Mouse (Mus musculus) embryonic facial prominence, embryonic 11.5 days (tissue): ENCODE data around the gene Npas3. TPM values are rescaled to one million over a fixed set of nuclear protein-coding genes. Genes with fewer than 3 reads are reported as not detected.

ENCODE experiments used
- ATAC-seq: fragments of 200-750 bp; cut with Nextera tagmentation; replicated peaks from 2 replicates; pipeline ENCODE4 v1.8.0; 2017; ENCODE audit warnings: low read depth; ENCODE audit not compliant: insufficient number of reproducible peaks, low FRiP score, low TSS enrichment
- DNase-seq: peaks from one replicate; pipeline ENCODE4 v3.0.0-alpha.2; 2015; ENCODE audit warnings: low spot score
- H3K27ac ChIP-seq: fragments of 300-500 bp; sonication (generic); replicated peaks from 2 replicates; pipeline ENCODE4 v1.5.1; 2014; ENCODE audit warnings: mild to moderate bottlenecking, low read depth, low read length, control low read depth
- H3K27me3 ChIP-seq: fragments of 300-500 bp; sonication (generic); 2 replicates; pipeline ENCODE4 v1.6.1; 2014; ENCODE audit warnings: mild to moderate bottlenecking, low read length, moderate library complexity, mixed read lengths; ENCODE audit not compliant: control insufficient read depth, insufficient read depth
- H3K36me3 ChIP-seq: fragments of 300-500 bp; sonication (generic); replicated peaks from 2 replicates; pipeline ENCODE4 v1.6.1; 2014; ENCODE audit warnings: low read depth, mild to moderate bottlenecking, low read length, moderate library complexity, mixed read lengths; ENCODE audit not compliant: control insufficient read depth, insufficient read depth
- H3K4me1 ChIP-seq: fragments of 300-500 bp; sonication (generic); 2 replicates; pipeline ENCODE4 v1.6.1; 2014; ENCODE audit warnings: low read length, mixed read lengths; ENCODE audit not compliant: control insufficient read depth, insufficient read depth
- H3K4me2 ChIP-seq: fragments of 300-500 bp; sonication (generic); 2 replicates; pipeline ENCODE4 v1.6.1; 2014; ENCODE audit warnings: low read depth, mild to moderate bottlenecking, control low read depth, low read length, moderate library complexity
- H3K4me3 ChIP-seq: fragments of 300-500 bp; sonication (generic); 2 replicates; pipeline ENCODE4 v1.5.1; 2014; ENCODE audit warnings: low read depth, low read length, control low read depth
- H3K9ac ChIP-seq: fragments of 300-500 bp; sonication (generic); replicated peaks from 2 replicates; pipeline ENCODE4 v1.6.1; 2014; ENCODE audit warnings: mild to moderate bottlenecking, control low read depth, low read length
- H3K9me3 ChIP-seq: fragments of 300-500 bp; sonication (generic); replicated peaks from 2 replicates; pipeline ENCODE4 v1.6.1; 2016; ENCODE audit warnings: mild to moderate bottlenecking, low read length, inconsistent platforms, mixed read lengths; ENCODE audit not compliant: control insufficient read depth
- WGBS: fragments of 180-500 bp; shearing (Covaris S2); extraction: QIAGEN DNeasy Blood & Tissue Kit; methylation state at CpG from one replicate; pipeline ENCODE4 v1.1.7; 2014; 5-methylcytosine and 5-hydroxymethylcytosine counted together
- polyA plus RNA-seq: library from polyadenylated mRNA; unstranded; fragments of >200 nt; fragmentation: Nextera tagmentation; extraction: Ambion mirVana; gene quantifications from 2 replicates; pipeline ENCODE4 v1.2.1, GENCODE M21; 2014

The Npas3 gene
- polyA plus RNA-seq, 1 experiment from 2014 or later = 5.0 TPM

- Histone ChIP-seq H3K27ac (no peak overlapping the region), H3K27me3 (no peaks in the 10 kb centered on the region), H3K36me3 (no peaks in the 10 kb centered on the region), H3K4me3 (no peak overlapping the region), H3K4me2 (no peak overlapping the region), H3K9me3 (no peaks in the 10 kb centered on the region), H3K4me1 (peaks cover 3% of the 10 kb centered on the region; the same call in 1 of the 2 replicates), H3K9ac (no peak overlapping the region)
- DNase-seq (no peak), ATAC-seq (no peak)
- WGBS = 79% methylated on average over 16 of the region's 16 CpGs
Observed at GRCm38 (mm10) chr12:53297946-53298840, 49.7 kb downstream of the Npas3 start.

GRCm38 (mm10) chr12:53300964-53301363 is 52.5 kb downstream of the Npas3 start:
- DNase-seq = peak; percentile 57
- whole genome bisulfite sequencing = 52% methylated on average over 2 of the region's 2 CpGs

GRCm38 (mm10) chr12:53302129-53302528 is 53.7 kb downstream of the Npas3 start:
- ATAC-seq (no peak), DNase-seq (no peak)
- H3K9me3 ChIP-seq = no peaks in the 10 kb centered on the region
- no peak overlapping the region for H3K4me3 ChIP-seq
- H3K36me3 ChIP-seq = no peaks in the 10 kb centered on the region
- 85% methylated on average over 3 of the region's 3 CpGs for WGBS
- H3K9ac ChIP-seq = no peak overlapping the region
- H3K27me3 ChIP-seq = no peaks in the 10 kb centered on the region
- H3K4me1 ChIP-seq = no peaks in the 10 kb centered on the region
- no peak overlapping the region for H3K4me2 ChIP-seq
- no peak overlapping the region for H3K27ac ChIP-seq

More at GRCm38 (mm10) chr12:53300964-53301363, 52.5 kb downstream of the Npas3 start:
- no peaks in the 10 kb centered on the region for H3K4me1 ChIP-seq
- no peak overlapping the region for H3K27ac ChIP-seq
- no peak overlapping the region for H3K4me3 ChIP-seq
- H3K27me3 ChIP-seq = no peaks in the 10 kb centered on the region
- H3K36me3 ChIP-seq = no peaks in the 10 kb centered on the region
- no peak for ATAC-seq
- no peaks in the 10 kb centered on the region for H3K9me3 ChIP-seq
- H3K9ac ChIP-seq = no peak overlapping the region
- H3K4me2 ChIP-seq = no peak overlapping the region

GRCm38 (mm10) chr12:53316715-53317114 is 68.2 kb downstream of the Npas3 start:
- DNase-seq = no peak
- no peak overlapping the region for H3K4me2 ChIP-seq
- H3K27ac ChIP-seq = no peak overlapping the region
- no peak overlapping the region for H3K9ac ChIP-seq
- ATAC-seq = no peak
- H3K36me3 ChIP-seq = no peaks in the 10 kb centered on the region
- no peak overlapping the region for H3K4me3 ChIP-seq
- no peaks in the 10 kb centered on the region for H3K4me1 ChIP-seq
- no peaks in the 10 kb centered on the region for H3K9me3 ChIP-seq
- H3K27me3 ChIP-seq = no peaks in the 10 kb centered on the region
- WGBS = 27% methylated on average over 2 of the region's 2 CpGs

GRCm38 (mm10) chr12:53317801-53318200 is 69.3 kb downstream of the Npas3 start:
- Histone ChIP-seq H3K9ac (no peak overlapping the region), H3K27ac (no peak overlapping the region), H3K36me3 (no peaks in the 10 kb centered on the region), H3K27me3 (no peaks in the 10 kb centered on the region), H3K4me1 (no peaks in the 10 kb centered on the region), H3K4me2 (no peak overlapping the region), H3K9me3 (no peaks in the 10 kb centered on the region), H3K4me3 (no peak overlapping the region)
- ATAC-seq (no peak), DNase-seq (no peak)
- 73% methylated on average over 3 of the region's 3 CpGs for WGBS

GRCm38 (mm10) chr12:53320526-53320925 is 72.0 kb downstream of the Npas3 start:
- no peaks in the 10 kb centered on the region for H3K27me3 ChIP-seq
- no peaks in the 10 kb centered on the region for H3K4me1 ChIP-seq
- H3K9me3 ChIP-seq = no peaks in the 10 kb centered on the region
- ATAC-seq (no peak), DNase-seq (no peak)
- 81% methylated on average over 2 of the region's 2 CpGs for WGBS
- H3K9ac ChIP-seq = no peak overlapping the region
- no peak overlapping the region for H3K27ac ChIP-seq
- H3K4me3 ChIP-seq = no peak overlapping the region
- H3K36me3 ChIP-seq = no peaks in the 10 kb centered on the region
- no peak overlapping the region for H3K4me2 ChIP-seq

- Histone ChIP-seq H3K4me3 (no peak overlapping the region), H3K27me3 (no peaks in the 10 kb centered on the region), H3K27ac (no peak overlapping the region), H3K36me3 (no peaks in the 10 kb centered on the region), H3K4me2 (no peak overlapping the region), H3K4me1 (no peaks in the 10 kb centered on the region), H3K9me3 (no peaks in the 10 kb centered on the region), H3K9ac (no peak overlapping the region)
- DNase-seq = no peak
- 51% methylated on average over 12 of the region's 12 CpGs for WGBS
- no peak for ATAC-seq
Observed at GRCm38 (mm10) chr12:53321018-53321417, 72.5 kb downstream of the Npas3 start.

- no peak for DNase-seq
- no peak overlapping the region for H3K27ac ChIP-seq
- H3K4me3 ChIP-seq = no peak overlapping the region
Observed at GRCm38 (mm10) chr12:53321944-53322343, 73.5 kb downstream of the Npas3 start.

More at GRCm38 (mm10) chr12:53321944-53322343, 73.5 kb downstream of the Npas3 start:
- Histone ChIP-seq H3K27me3 (no peaks in the 10 kb centered on the region), H3K4me2 (no peak overlapping the region), H3K36me3 (no peaks in the 10 kb centered on the region), H3K9me3 (no peaks in the 10 kb centered on the region), H3K9ac (no peak overlapping the region), H3K4me1 (no peaks in the 10 kb centered on the region)
- no peak for ATAC-seq
- 56% methylated on average over 2 of the region's 2 CpGs for WGBS
